Mouse (Mus musculus): ENCODE results near the gene Birc2. TPM values are rescaled to one million over a fixed set of nuclear protein-coding genes. Genes with fewer than 3 reads are reported as not detected.

The Birc2 gene
- 57.5 and 65.8 TPM in 2 replicates for total RNA-seq (2023)

GRCm38 (mm10) chr9:7836905-7837805 lies at the start of gene Birc2:
Gene Birc2 (minus strand): TSS chr9:7837064.

GRCm38 (mm10) chr9:7872775-7873439 lies 36.0 kb upstream of the Birc2 start, which contains the start of gene Birc3:
Gene Birc3 (minus strand): TSS chr9:7873186.

Other genes with a start within 250 kb of the Birc2 start
- not detected in 2 replicates for gene Mmp20, start 208.8 kb downstream of the Birc2 start, total RNA-seq (2023)
- not detected in 2 replicates for gene Mmp7, start 145.0 kb downstream of the Birc2 start, total RNA-seq (2023)
- gene Tmem123, start 73.0 kb downstream of the Birc2 start, total RNA-seq (2023), result 57.3 and 58.4 TPM in 2 replicates
- gene Birc3, start 36.1 kb upstream of the Birc2 start, total RNA-seq (2023), result 199 and 261 TPM in 2 replicates
- not detected in 2 replicates for gene Yap1, start 167.5 kb upstream of the Birc2 start, total RNA-seq (2023)
- not detected in 2 replicates for gene Cfap300, start 205.8 kb upstream of the Birc2 start, total RNA-seq (2023)